25 mouse cellular contexts compared by ENCODE assay signal in the genomic region with DNA sequence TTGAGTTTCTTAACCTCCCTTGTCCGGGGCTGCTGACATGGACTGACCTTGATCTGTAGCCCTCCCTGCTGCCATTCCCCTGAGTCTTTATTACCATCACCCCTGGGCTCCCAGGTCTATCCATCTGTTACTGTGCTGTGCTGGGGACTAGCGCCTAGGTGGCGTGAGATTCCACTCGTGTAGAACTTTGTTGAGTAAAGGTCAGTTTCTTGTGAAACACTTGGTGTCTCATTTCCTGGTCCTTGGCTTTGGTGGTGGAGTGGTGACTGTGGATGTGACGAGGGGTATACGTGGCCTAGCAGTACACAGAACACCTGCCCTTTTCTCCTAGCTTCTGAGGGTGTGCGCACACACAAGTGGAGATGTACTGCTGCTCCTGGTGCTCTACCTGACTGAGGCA. TPM values are rescaled to one million over a fixed set of nuclear protein-coding genes. Genes with fewer than 3 reads are reported as not detected.
"Had no signal": no experiment of that assay in that cellular context is flagged by ENCODE, and none has a peak within 500 bp of the region (broad histone marks: within the 10 kb centered on the region; RNA-seq: fewer than 3 reads in every experiment).

No protein-coding gene starts in this region.

- H3K9me3 ChIP-seq: midbrain, embryonic 10.5 days; midbrain, embryonic 12.5 days; neural tube, embryonic 13.5 days; neural tube, embryonic 15.5 days had no signal

- DNase-seq: lung, adult 18-20 months; lung, embryonic 14.5 days; lung, postnatal 10 days; lung, postnatal 4 days; midbrain, embryonic 14.5 days; retina, postnatal 1 day; right cerebral cortex, adult 18-20 months; right cerebral cortex, postnatal 25 days; right cerebral cortex, postnatal 4 days; spleen, adult 18-20 months; thymus, adult 2 months; thymus, postnatal 25 days; thymus, postnatal 4 days had no signal

- H3K4me3 ChIP-seq: midbrain, embryonic 10.5 days; midbrain, embryonic 12.5 days; myocyte; neural tube, embryonic 13.5 days; neural tube, embryonic 15.5 days had no signal

- H3K27ac ChIP-seq: midbrain, embryonic 10.5 days; midbrain, embryonic 12.5 days; neural tube, embryonic 13.5 days; neural tube, embryonic 15.5 days had no signal

- H3K4me2 ChIP-seq: lung, embryonic 14.5 days; midbrain, embryonic 12.5 days; neural tube, embryonic 13.5 days; neural tube, embryonic 15.5 days had no signal

- H3K27me3 ChIP-seq: midbrain, embryonic 12.5 days; neural tube, embryonic 13.5 days; neural tube, embryonic 15.5 days had no signal

- ATAC-seq: midbrain, embryonic 16.5 days had no signal

- H3K9ac ChIP-seq: lung, embryonic 14.5 days; midbrain, embryonic 12.5 days; neural tube, embryonic 13.5 days; neural tube, embryonic 15.5 days had no signal

RNA-seq across cellular contexts. Expression of a gene that starts 10.4 kb away (rescaled TPM):
- total RNA-seq: megakaryocyte, adult 5-6 weeks; megakaryocyte-erythroid progenitor cell, adult 5-6 weeks had no signal
- polyA plus RNA-seq: lung, embryonic 16.5 days; neural tube, embryonic 11.5 days; stomach, embryonic 14.5 days; testis, adult 2 months had no signal
